Mouse (Mus musculus): ENCODE measurements around the gene Armcx3. TPM values are rescaled to one million over a fixed set of nuclear protein-coding genes. Genes with fewer than 3 reads are reported as not detected.
"Not testable (repeated sequence)": the region's sequence is repeated elsewhere in the genome, so short reads cannot be mapped to it uniquely, and the experiment has no call there.

Armcx3 gene
- polyA plus RNA-seq, 1 experiment: 81.0 TPM

DNA sequence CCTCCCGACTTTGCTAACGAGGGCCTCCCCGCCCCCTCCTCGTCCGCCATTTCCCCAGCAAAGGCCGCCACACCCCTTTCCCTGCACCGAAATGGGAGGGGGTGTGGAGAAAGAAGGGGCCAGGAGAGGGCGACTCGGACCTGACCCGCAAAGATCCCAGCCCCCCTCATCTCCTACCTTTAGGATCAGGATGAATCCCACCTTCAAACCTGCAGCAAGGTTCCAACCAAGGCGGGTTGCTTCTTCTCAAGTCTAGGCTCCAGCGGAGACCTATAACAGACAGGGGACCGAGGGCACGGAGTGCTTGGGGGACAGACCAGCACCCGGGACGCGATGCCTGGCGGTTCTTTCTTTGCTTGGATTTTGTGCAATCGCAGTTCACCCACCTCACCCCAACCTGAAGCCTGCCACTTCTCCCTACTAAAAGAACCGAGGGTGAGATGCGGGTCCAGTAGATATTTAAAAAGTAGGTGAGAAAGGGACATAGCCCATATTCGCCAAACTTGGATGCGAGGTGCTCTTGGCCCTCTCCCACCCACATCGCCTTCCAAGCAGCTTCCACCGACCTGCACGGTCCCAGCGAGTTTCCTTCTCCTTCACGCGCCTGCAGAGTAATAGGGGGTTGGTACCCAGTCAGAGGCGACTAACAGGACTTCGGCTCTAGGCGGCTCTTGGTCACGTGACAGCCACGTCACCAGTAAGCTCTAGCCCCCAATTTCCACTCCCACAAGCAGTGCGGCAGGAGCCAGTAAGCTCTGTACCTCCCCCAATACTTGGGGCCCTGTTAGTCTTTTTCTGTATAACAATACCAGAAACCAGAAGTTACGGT is 5.4 kb upstream of the Armcx3 start, which contains the start of gene Armcx6:
Gene Armcx6, minus strand, starts transcription at position 654 of the 829 bp plus-strand sequence.
- peak within 1 kb of the TSS; percentile 62; the same call in 1 of the 2 replicates for H3K27ac ChIP-seq (ENCODE audit: insufficient read depth, low read length)
- H3K4me1 ChIP-seq (ENCODE audit: control insufficient read depth, insufficient read depth, low read length): no peaks in the 10 kb centered on the region
- TF ChIP-seq CTCF (IDR thresholded peaks at IDR 0.05; ENCODE audit: borderline replicate concordance, insufficient read depth, low read length): no peak
- peak; percentile 90 for TF ChIP-seq POLR2A (IDR thresholded peaks at IDR 0.05; ENCODE audit: low read depth, low read length)
- peak within 1 kb of the TSS; percentile 79 for H3K4me3 ChIP-seq (ENCODE audit: insufficient read depth, low read length)

GRCm38 (mm10) chrX:134751910-134752309 is 4.5 kb upstream of the Armcx3 start:
- Histone ChIP-seq H3K4me1 (ENCODE audit: control insufficient read depth, insufficient read depth, low read length) (no peaks in the 10 kb centered on the region), H3K4me3 (ENCODE audit: insufficient read depth, low read length) (no peak overlapping the region), H3K27ac (ENCODE audit: insufficient read depth, low read length) (no peak overlapping the region)
- TF ChIP-seq CTCF (IDR thresholded peaks at IDR 0.05; ENCODE audit: borderline replicate concordance, insufficient read depth, low read length) (no peak), POLR2A (IDR thresholded peaks at IDR 0.05; ENCODE audit: low read depth, low read length) (no peak)

- Histone ChIP-seq H3K27ac (ENCODE audit: insufficient read depth, low read length) (no peak overlapping the region), H3K4me1 (ENCODE audit: control insufficient read depth, insufficient read depth, low read length) (no peaks in the 10 kb centered on the region), H3K4me3 (ENCODE audit: insufficient read depth, low read length) (no peak overlapping the region)
- no peak for TF ChIP-seq CTCF (IDR thresholded peaks at IDR 0.05; ENCODE audit: borderline replicate concordance, insufficient read depth, low read length)
- no peak for TF ChIP-seq POLR2A (IDR thresholded peaks at IDR 0.05; ENCODE audit: low read depth, low read length)
Observed at GRCm38 (mm10) chrX:134752584-134752983, 3.8 kb upstream of the Armcx3 start.

GRCm38 (mm10) chrX:134757293-134757995 is 1.0 kb downstream of the Armcx3 start:
- 0 out of 2 replicates have a peak, but pooled peaks cover 3% of the 10 kb centered on the region for H3K4me1 ChIP-seq (ENCODE audit: control insufficient read depth, insufficient read depth, low read length)
- H3K4me3 ChIP-seq (ENCODE audit: insufficient read depth, low read length): peak overlapping the region; percentile 93
- H3K27ac ChIP-seq (ENCODE audit: insufficient read depth, low read length): peak overlapping the region; percentile 57; the same call in 1 of the 2 replicates
- TF ChIP-seq POLR2A (IDR thresholded peaks at IDR 0.05; ENCODE audit: low read depth, low read length) (no peak), CTCF (IDR thresholded peaks at IDR 0.05; ENCODE audit: borderline replicate concordance, insufficient read depth, low read length) (no peak)

DNA sequence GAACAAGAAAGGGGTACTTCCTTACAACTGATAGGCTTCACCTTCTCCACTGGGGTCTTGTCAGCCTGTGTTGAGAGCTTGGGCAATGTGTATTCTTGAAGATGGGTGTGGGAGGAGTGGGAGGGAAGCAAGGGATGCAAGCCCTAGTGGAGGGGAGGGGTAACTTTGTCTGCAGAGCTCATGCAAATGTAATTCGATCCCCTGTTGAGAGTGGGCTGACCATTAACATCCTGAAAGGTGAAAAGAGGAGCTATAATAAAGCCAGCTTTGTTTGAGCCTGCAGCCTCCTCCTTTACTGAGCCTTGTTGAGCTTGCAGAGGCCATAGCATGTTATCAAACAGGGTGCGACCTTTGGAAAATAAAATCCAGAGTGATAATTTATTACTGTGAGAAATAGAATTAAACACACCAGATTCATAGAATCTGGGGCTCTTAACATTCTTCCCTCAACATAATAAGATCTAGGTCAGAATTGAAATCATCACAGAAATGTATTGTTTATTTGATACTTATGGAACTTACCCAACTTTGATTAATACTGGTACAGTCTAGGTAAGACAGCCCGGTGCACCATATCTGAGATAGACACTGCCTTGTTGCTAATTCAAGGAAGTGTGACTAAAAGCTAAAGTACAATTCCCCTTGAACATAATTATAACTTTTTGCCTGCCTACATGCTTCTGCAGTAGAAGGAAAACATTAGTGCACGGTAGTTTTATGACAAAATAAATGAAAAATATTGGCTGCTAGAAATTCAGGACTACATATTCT is 7.2 kb downstream of the Armcx3 start:
- not testable (repeated sequence) for H3K4me1 ChIP-seq (ENCODE audit: control insufficient read depth, insufficient read depth, low read length); H3K27ac ChIP-seq (ENCODE audit: insufficient read depth, low read length); H3K4me3 ChIP-seq (ENCODE audit: insufficient read depth, low read length)

GRCm38 (mm10) chrX:134787728-134788127 is 31.3 kb downstream of the Armcx3 start:
- no peaks in the 10 kb centered on the region for H3K4me1 ChIP-seq (ENCODE audit: control insufficient read depth, insufficient read depth, low read length)
- no peak overlapping the region for H3K27ac ChIP-seq (ENCODE audit: insufficient read depth, low read length)
- no peak for TF ChIP-seq CTCF (IDR thresholded peaks at IDR 0.05; ENCODE audit: borderline replicate concordance, insufficient read depth, low read length)
- no peak for TF ChIP-seq POLR2A (IDR thresholded peaks at IDR 0.05; ENCODE audit: low read depth, low read length)
- H3K4me3 ChIP-seq (ENCODE audit: insufficient read depth, low read length): no peak overlapping the region

DNA sequence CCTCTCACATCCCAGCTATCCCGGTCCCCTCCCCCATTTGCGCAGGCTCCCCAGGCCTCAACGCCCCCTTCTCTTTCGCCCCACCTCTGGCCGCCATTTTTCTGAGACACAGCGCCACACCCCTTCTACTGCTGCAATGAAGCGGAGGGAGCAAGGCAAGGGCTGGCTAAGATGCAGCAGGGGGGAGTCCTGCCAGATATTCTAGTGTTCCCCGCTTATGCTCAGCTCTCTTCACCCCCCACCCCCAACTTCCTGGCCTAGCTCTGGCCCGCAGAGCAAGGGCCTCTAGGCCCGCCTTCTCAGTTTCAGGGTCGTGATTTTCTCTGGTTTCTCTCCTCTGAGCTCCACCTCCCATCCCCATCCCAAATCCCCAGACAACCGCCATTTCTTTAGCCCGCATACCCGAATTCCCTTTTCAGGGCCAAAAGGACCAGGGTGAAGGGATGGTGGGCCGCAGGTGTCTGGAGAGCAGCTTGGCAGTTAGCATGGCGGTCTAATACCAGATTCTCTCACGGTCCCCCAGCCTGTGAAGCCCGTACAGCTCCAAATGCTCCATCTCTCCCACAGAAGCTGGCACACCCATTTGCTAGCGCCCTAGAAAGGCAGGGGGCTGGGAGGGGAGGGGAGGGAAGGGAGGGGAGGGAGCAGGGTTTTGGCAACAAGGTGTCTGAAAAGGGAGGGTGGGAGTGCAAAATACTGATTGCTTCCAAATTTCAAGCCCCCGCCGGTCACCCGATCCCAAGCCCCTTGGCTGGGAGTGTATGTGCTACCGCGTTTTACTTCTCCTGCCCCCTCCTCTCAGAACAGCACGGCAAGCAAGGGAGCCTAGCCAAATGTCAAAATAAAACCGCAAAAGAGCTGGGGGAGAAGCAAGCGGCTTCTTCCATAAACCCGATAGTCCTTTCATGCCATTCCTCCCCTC is 51.7 kb downstream of the Armcx3 start:
- peak; percentile 38; the same call in 1 of the 2 replicates for TF ChIP-seq POLR2A (IDR thresholded peaks at IDR 0.05; ENCODE audit: low read depth, low read length)
- no peak for TF ChIP-seq CTCF (IDR thresholded peaks at IDR 0.05; ENCODE audit: borderline replicate concordance, insufficient read depth, low read length)
- Histone ChIP-seq H3K4me3 (ENCODE audit: insufficient read depth, low read length) (peak overlapping the region; percentile 84), H3K4me1 (ENCODE audit: control insufficient read depth, insufficient read depth, low read length) (no peaks in the 10 kb centered on the region), H3K27ac (ENCODE audit: insufficient read depth, low read length) (peak overlapping the region; percentile 27; the same call in 1 of the 2 replicates)

DNA sequence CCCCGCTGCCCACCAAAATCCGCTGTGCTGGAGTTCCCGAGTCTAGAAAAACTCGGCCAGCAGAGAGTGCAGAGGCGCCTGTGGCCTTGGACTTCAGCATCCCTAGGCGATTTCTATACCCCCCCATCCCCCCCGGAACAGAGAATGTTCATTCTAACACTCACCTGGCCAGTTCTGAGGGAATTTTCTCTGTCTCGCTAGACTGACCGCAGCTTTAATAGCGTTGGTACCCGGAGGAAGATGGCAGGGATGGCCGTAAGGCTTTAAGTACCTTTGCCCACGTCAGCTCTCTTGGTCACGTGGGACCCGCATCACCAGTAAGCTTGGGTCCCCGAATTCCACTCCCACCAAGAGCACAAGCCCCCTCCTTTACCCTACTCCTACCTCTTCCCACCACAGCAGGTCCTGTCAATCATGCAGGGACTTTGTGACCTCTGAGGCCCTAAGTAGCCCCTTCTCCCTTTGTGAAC is 52.4 kb downstream of the Armcx3 start, which contains the start of gene Armcx2:
Gene Armcx2, minus strand, starts transcription at position 467 of the 470 bp plus-strand sequence.
- Histone ChIP-seq H3K4me3 (ENCODE audit: insufficient read depth, low read length) (peak within 1 kb of the TSS; percentile 84), H3K4me1 (ENCODE audit: control insufficient read depth, insufficient read depth, low read length) (no peaks in the 10 kb centered on the region), H3K27ac (ENCODE audit: insufficient read depth, low read length) (peak within 1 kb of the TSS; percentile 27; the same call in 1 of the 2 replicates)
- TF ChIP-seq POLR2A (IDR thresholded peaks at IDR 0.05; ENCODE audit: low read depth, low read length): peak; percentile 95
- TF ChIP-seq CTCF (IDR thresholded peaks at IDR 0.05; ENCODE audit: borderline replicate concordance, insufficient read depth, low read length): no peak

Other genes with a start within 250 kb of the Armcx3 start
- gene Timm8a1, start 214.7 kb upstream of the Armcx3 start, polyA plus RNA-seq (2011; ENCODE audit: insufficient read length, low read depth, missing spikeins): 33.3 and 34.3 TPM in 2 replicates
- 0.61 TPM in 1 of 2 replicates, not detected in the other for gene Btk, start 173.0 kb upstream of the Armcx3 start, polyA plus RNA-seq (2011; ENCODE audit: insufficient read length, low read depth, missing spikeins)
- gene Rpl36a, start 170.9 kb upstream of the Armcx3 start, polyA plus RNA-seq (2011; ENCODE audit: insufficient read length, low read depth, missing spikeins): 765 and 790 TPM in 2 replicates
- 11.2 and 14.7 TPM in 2 replicates for gene Gla, start 155.5 kb upstream of the Armcx3 start, polyA plus RNA-seq (2011; ENCODE audit: insufficient read length, low read depth, missing spikeins)
- gene Hnrnph2, start 155.4 kb upstream of the Armcx3 start, polyA plus RNA-seq (2011; ENCODE audit: insufficient read length, low read depth, missing spikeins): 113 and 117 TPM in 2 replicates
- 19.0 and 22.5 TPM in 2 replicates for gene Armcx4, start 70.1 kb upstream of the Armcx3 start, polyA plus RNA-seq (2011; ENCODE audit: insufficient read length, low read depth, missing spikeins)
- 34.1 and 39.4 TPM in 2 replicates for gene Armcx1, start 38.6 kb upstream of the Armcx3 start, polyA plus RNA-seq (2011; ENCODE audit: insufficient read length, low read depth, missing spikeins)
- 13.6 and 21.7 TPM in 2 replicates for gene Armcx6, start 5.2 kb upstream of the Armcx3 start, polyA plus RNA-seq (2011; ENCODE audit: insufficient read length, low read depth, missing spikeins)
- 108 and 127 TPM in 2 replicates for gene Armcx2, start 52.6 kb downstream of the Armcx3 start, polyA plus RNA-seq (2011; ENCODE audit: insufficient read length, low read depth, missing spikeins)
- 0.77 and 0.93 TPM in 2 replicates for gene Nxf2, start 208.2 kb downstream of the Armcx3 start, polyA plus RNA-seq (2011; ENCODE audit: insufficient read length, low read depth, missing spikeins)